Mouse (Mus musculus) gastrocnemius, postnatal 25 days (tissue): Measurements from ENCODE around the gene Gpr141. TPM values are rescaled to one million over a fixed set of nuclear protein-coding genes. Genes with fewer than 3 reads are reported as not detected.

Experiments
- DNase-seq: peaks from one replicate; pipeline ENCODE4 v3.0.0; 2022
- total RNA-seq, 2 experiments: library from RNA; stranded (reverse); gene quantifications; 1 replicate in 1 of 2; 2 replicates in 1 of 2; pipeline ENCODE4 v1.2.3; 2021

The Gpr141 gene
- total RNA-seq, 2 experiments from 2014 or later: not detected

DNA sequence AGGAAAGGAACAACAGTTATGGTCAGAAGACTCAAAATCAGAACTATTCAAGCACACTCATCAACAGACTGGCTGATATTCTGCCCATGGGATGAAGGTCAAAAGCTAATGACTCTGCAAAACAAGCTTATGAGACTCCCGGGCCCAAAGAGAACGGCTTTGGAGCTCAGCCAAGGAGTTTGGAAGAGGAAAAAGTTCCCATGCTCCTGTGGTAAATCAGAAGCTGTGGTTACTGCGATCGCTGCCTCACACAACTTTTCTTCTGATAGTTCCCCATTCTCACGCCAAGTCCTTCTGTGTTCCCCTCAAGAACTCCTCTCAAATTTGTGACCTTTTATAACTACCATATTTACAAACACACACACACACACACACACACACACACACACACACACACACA, 105.1 kb downstream of the Gpr141 start:
- DNase-seq: no peak

GRCm38 (mm10) chr13:19717201-19717600, 106.9 kb downstream of the Gpr141 start:
- DNase-seq: no peak

- no peak for DNase-seq
These were observed 120.3 kb downstream of the Gpr141 start for GRCm38 (mm10) chr13:19703806-19704205.

DNA sequence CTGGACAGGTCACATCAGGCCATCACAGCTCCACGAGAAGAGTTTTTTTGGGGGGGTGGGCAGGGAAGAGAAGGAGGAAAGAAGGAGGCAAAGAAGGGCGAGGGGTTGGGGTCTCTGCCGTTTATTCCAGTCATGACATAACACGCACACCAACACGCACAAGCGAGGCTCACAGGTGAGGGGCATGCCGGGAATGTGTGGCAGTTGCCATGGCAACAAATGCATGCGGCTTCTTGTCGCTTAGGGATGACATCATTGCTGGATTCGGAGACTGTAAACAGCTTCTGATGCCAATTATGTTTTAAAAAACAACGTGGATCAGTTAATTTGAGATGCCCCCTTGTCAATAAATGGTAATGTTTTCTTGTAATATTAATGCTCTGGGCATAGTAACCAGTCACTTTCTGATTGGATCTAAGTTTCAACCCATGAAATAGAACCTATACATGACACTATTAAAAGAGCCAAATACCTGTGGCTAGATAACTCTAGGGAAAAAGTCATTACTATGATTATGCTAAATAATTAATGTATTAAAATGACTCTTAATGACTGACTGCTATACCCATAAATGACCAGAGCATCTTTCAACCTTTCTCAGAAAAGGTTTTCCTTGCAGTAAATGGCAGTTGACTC, 122.5 kb downstream of the Gpr141 start:
- DNase-seq: no peak

DNA sequence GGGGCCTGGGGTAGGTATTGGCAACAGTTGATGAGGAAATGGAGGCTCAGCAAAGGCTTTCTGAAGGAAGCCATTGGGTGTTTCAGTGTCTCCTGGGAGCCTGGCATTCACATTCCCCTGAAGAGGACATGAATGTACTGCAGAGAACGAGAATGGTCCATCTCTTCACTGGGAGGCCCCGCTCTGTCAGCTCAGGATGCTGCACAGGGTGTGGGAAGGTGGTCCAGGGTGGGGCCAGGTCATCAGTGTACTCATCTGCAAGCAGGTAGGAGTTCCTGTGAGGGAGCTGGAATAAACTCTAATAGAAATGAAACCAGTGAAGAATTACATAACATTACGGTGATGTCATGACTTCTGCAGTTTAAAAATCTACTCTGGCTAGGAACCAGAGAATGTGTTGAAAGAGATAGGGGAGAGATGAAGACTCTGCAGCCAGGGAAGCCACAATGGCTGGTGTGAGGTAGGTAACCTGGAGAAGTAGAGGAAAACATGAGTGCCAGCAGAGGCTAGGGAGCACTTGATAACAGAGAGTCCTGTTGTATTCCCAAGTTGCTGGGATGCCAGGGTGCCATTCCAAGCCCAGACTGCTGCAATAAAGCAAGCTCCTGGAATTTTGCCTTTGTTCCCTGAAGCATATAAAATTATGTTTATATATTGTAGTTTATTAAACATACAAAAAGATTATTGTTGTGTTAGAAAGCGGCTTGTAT, 123.2 kb downstream of the Gpr141 start:
- DNase-seq: no peak

Other genes with a start within 250 kb of the Gpr141 start
- 100 to 1,000 TPM in 1 of 2 experiments, 10 to 100 TPM in 1; 85.7 to 113 TPM for gene Epdr1, start 204.3 kb downstream of the Gpr141 start, total RNA-seq
- gene Sfrp4, start 201.2 kb downstream of the Gpr141 start, total RNA-seq: 10 to 100 TPM in 1 of 2 experiments, 1 to 10 TPM in 1; 2.7 to 14.8 TPM
- not detected for gene Nme8, start 126.5 kb downstream of the Gpr141 start, total RNA-seq